Mouse (Mus musculus): ENCODE measurements around the gene Ccdc73. TPM values are rescaled to one million over a fixed set of nuclear protein-coding genes. Genes with fewer than 3 reads are reported as not detected.
"Not testable (repeated sequence)": the region's sequence is repeated elsewhere in the genome, so short reads cannot be mapped to it uniquely, and the experiment has no call there.

Ccdc73 gene
- polyA plus RNA-seq, 1 experiment from 2014 or later, result 5.3 TPM

- H3K4me3 ChIP-seq (replicated peaks; ENCODE audit: low read length), result peak within 1 kb of the TSS; percentile 88
- peaks cover 3% of the 10 kb centered on the region; the same call in 1 of the 2 replicates for H3K4me1 ChIP-seq (ENCODE audit: control insufficient read depth, insufficient read depth, low read length)
- peak within 1 kb of the TSS; percentile 69 for H3K4me2 ChIP-seq (ENCODE audit: low read depth, low read length)
- peak within 1 kb of the TSS; percentile 66 for H3K27ac ChIP-seq (ENCODE audit: low read length)
- peaks cover 14% of the 10 kb centered on the region; the same call in 1 of the 2 replicates for H3K36me3 ChIP-seq (ENCODE audit: control insufficient read depth, insufficient read depth, low read length)
- H3K27me3 ChIP-seq (ENCODE audit: control insufficient read depth, insufficient read depth, low read length), result no peaks in the 10 kb centered on the region
- no peaks in the 10 kb centered on the region for H3K9me3 ChIP-seq (replicated peaks; ENCODE audit: control insufficient read depth, low read length)
- WGBS, result 0% methylated on average over 25 of the region's 25 CpGs
- H3K9ac ChIP-seq (ENCODE audit: low read length), result peak within 1 kb of the TSS; percentile 95
- ATAC-seq (ENCODE audit: insufficient read depth, low FRiP score), result peak; percentile 100
These were observed 149.3 kb downstream of the Ccdc73 start, which contains the start of gene Eif3m for GRCm38 (mm10) chr2:105016967-105017287. Gene Eif3m (minus strand): TSS chr2:105017080.

- no peak for ATAC-seq (ENCODE audit: insufficient read depth, low FRiP score)
- H3K9ac ChIP-seq (ENCODE audit: low read length), result no peak overlapping the region
- peak overlapping the region; percentile 62 for H3K4me2 ChIP-seq (ENCODE audit: low read depth, low read length)
- no peaks in the 10 kb centered on the region for H3K9me3 ChIP-seq (replicated peaks; ENCODE audit: control insufficient read depth, low read length)
- H3K27ac ChIP-seq (ENCODE audit: low read length), result no peak overlapping the region
- no peak overlapping the region for H3K4me3 ChIP-seq (replicated peaks; ENCODE audit: low read length)
- no peaks in the 10 kb centered on the region for H3K27me3 ChIP-seq (ENCODE audit: control insufficient read depth, insufficient read depth, low read length)
- H3K4me1 ChIP-seq (ENCODE audit: control insufficient read depth, insufficient read depth, low read length), result peaks cover 3% of the 10 kb centered on the region; the same call in 1 of the 2 replicates
- 93% methylated on average over 3 of the region's 3 CpGs for WGBS
- H3K36me3 ChIP-seq (ENCODE audit: control insufficient read depth, insufficient read depth, low read length), result peaks cover 5% of the 10 kb centered on the region; the same call in 1 of the 2 replicates
These were observed 150.2 kb downstream of the Ccdc73 start for GRCm38 (mm10) chr2:105017802-105018201.

- H3K4me3 ChIP-seq (replicated peaks; ENCODE audit: low read length), result no peak overlapping the region
- 90% methylated on average over 1 of the region's 1 CpGs for WGBS
- H3K27me3 ChIP-seq (ENCODE audit: control insufficient read depth, insufficient read depth, low read length), result no peaks in the 10 kb centered on the region
- no peak overlapping the region for H3K27ac ChIP-seq (ENCODE audit: low read length)
- H3K9me3 ChIP-seq (replicated peaks; ENCODE audit: control insufficient read depth, low read length), result no peaks in the 10 kb centered on the region
- no peaks in the 10 kb centered on the region for H3K36me3 ChIP-seq (ENCODE audit: control insufficient read depth, insufficient read depth, low read length)
- no peak overlapping the region for H3K4me2 ChIP-seq (ENCODE audit: low read depth, low read length)
- H3K4me1 ChIP-seq (ENCODE audit: control insufficient read depth, insufficient read depth, low read length), result peaks cover 3% of the 10 kb centered on the region; the same call in 1 of the 2 replicates
- ATAC-seq (ENCODE audit: insufficient read depth, low FRiP score), result no peak
- H3K9ac ChIP-seq (ENCODE audit: low read length), result no peak overlapping the region
These were observed 151.9 kb downstream of the Ccdc73 start for GRCm38 (mm10) chr2:105019457-105019856.

GRCm38 (mm10) chr2:105021256-105021655 lies 153.7 kb downstream of the Ccdc73 start:
- ATAC-seq (ENCODE audit: insufficient read depth, low FRiP score), result no peak
- no peaks in the 10 kb centered on the region for H3K9me3 ChIP-seq (replicated peaks; ENCODE audit: control insufficient read depth, low read length)
- no peak overlapping the region for H3K9ac ChIP-seq (ENCODE audit: low read length)
- no peaks in the 10 kb centered on the region for H3K36me3 ChIP-seq (ENCODE audit: control insufficient read depth, insufficient read depth, low read length)
- H3K4me3 ChIP-seq (replicated peaks; ENCODE audit: low read length), result no peak overlapping the region
- no peak overlapping the region for H3K4me2 ChIP-seq (ENCODE audit: low read depth, low read length)
- 69% methylated on average over 12 of the region's 12 CpGs for WGBS
- no peaks in the 10 kb centered on the region for H3K27me3 ChIP-seq (ENCODE audit: control insufficient read depth, insufficient read depth, low read length)
- H3K27ac ChIP-seq (ENCODE audit: low read length), result no peak overlapping the region
- no peaks in the 10 kb centered on the region for H3K4me1 ChIP-seq (ENCODE audit: control insufficient read depth, insufficient read depth, low read length)

- Histone ChIP-seq H3K27ac (ENCODE audit: low read length) (no peak overlapping the region), H3K4me1 (ENCODE audit: control insufficient read depth, insufficient read depth, low read length) (no peaks in the 10 kb centered on the region), H3K4me3 (replicated peaks; ENCODE audit: low read length) (no peak overlapping the region), H3K9me3 (replicated peaks; ENCODE audit: control insufficient read depth, low read length) (no peaks in the 10 kb centered on the region), H3K27me3 (ENCODE audit: control insufficient read depth, insufficient read depth, low read length) (no peaks in the 10 kb centered on the region), H3K36me3 (ENCODE audit: control insufficient read depth, insufficient read depth, low read length) (no peaks in the 10 kb centered on the region), H3K9ac (ENCODE audit: low read length) (no peak overlapping the region), H3K4me2 (ENCODE audit: low read depth, low read length) (no peak overlapping the region)
- WGBS, result 82% methylated on average over 2 of the region's 2 CpGs
- ATAC-seq (ENCODE audit: insufficient read depth, low FRiP score), result no peak
These were observed 154.2 kb downstream of the Ccdc73 start for GRCm38 (mm10) chr2:105021836-105022235.

- Histone ChIP-seq H3K9ac (ENCODE audit: low read length) (no peak overlapping the region), H3K4me3 (replicated peaks; ENCODE audit: low read length) (no peak overlapping the region), H3K9me3 (replicated peaks; ENCODE audit: control insufficient read depth, low read length) (no peaks in the 10 kb centered on the region), H3K27ac (ENCODE audit: low read length) (no peak overlapping the region), H3K27me3 (ENCODE audit: control insufficient read depth, insufficient read depth, low read length) (no peaks in the 10 kb centered on the region), H3K4me2 (ENCODE audit: low read depth, low read length) (no peak overlapping the region), H3K4me1 (ENCODE audit: control insufficient read depth, insufficient read depth, low read length) (no peaks in the 10 kb centered on the region), H3K36me3 (ENCODE audit: control insufficient read depth, insufficient read depth, low read length) (no peaks in the 10 kb centered on the region)
- 71% methylated on average over 6 of the region's 6 CpGs for WGBS
- ATAC-seq (ENCODE audit: insufficient read depth, low FRiP score), result no peak
These were observed 155.5 kb downstream of the Ccdc73 start for GRCm38 (mm10) chr2:105023031-105023615.

- no peaks in the 10 kb centered on the region for H3K4me1 ChIP-seq (ENCODE audit: control insufficient read depth, insufficient read depth, low read length)
- no peak overlapping the region for H3K4me2 ChIP-seq (ENCODE audit: low read depth, low read length)
- no peak overlapping the region for H3K4me3 ChIP-seq (replicated peaks; ENCODE audit: low read length)
- no peaks in the 10 kb centered on the region for H3K27me3 ChIP-seq (ENCODE audit: control insufficient read depth, insufficient read depth, low read length)
- ATAC-seq (ENCODE audit: insufficient read depth, low FRiP score), result no peak
- H3K9ac ChIP-seq (ENCODE audit: low read length), result no peak overlapping the region
- H3K27ac ChIP-seq (ENCODE audit: low read length), result no peak overlapping the region
- no peaks in the 10 kb centered on the region for H3K36me3 ChIP-seq (ENCODE audit: control insufficient read depth, insufficient read depth, low read length)
- WGBS, result 65% methylated on average over 4 of the region's 4 CpGs
- no peaks in the 10 kb centered on the region for H3K9me3 ChIP-seq (replicated peaks; ENCODE audit: control insufficient read depth, low read length)
These were observed 156.2 kb downstream of the Ccdc73 start for GRCm38 (mm10) chr2:105023815-105024214.

GRCm38 (mm10) chr2:105025610-105026009 lies 158.0 kb downstream of the Ccdc73 start:
- H3K27me3 ChIP-seq (ENCODE audit: control insufficient read depth, insufficient read depth, low read length); H3K9me3 ChIP-seq (replicated peaks; ENCODE audit: control insufficient read depth, low read length); H3K27ac ChIP-seq (ENCODE audit: low read length); H3K36me3 ChIP-seq (ENCODE audit: control insufficient read depth, insufficient read depth, low read length); H3K4me1 ChIP-seq (ENCODE audit: control insufficient read depth, insufficient read depth, low read length); ATAC-seq (ENCODE audit: insufficient read depth, low FRiP score); H3K9ac ChIP-seq (ENCODE audit: low read length); H3K4me2 ChIP-seq (ENCODE audit: low read depth, low read length); H3K4me3 ChIP-seq (replicated peaks; ENCODE audit: low read length): not testable (repeated sequence)
- 75% methylated on average over 10 of the region's 12 CpGs for WGBS

- Histone ChIP-seq H3K4me2 (ENCODE audit: low read depth, low read length) (no peak overlapping the region), H3K9me3 (replicated peaks; ENCODE audit: control insufficient read depth, low read length) (no peaks in the 10 kb centered on the region), H3K4me1 (ENCODE audit: control insufficient read depth, insufficient read depth, low read length) (no peaks in the 10 kb centered on the region), H3K27me3 (ENCODE audit: control insufficient read depth, insufficient read depth, low read length) (no peaks in the 10 kb centered on the region), H3K27ac (ENCODE audit: low read length) (no peak overlapping the region), H3K4me3 (replicated peaks; ENCODE audit: low read length) (no peak overlapping the region), H3K36me3 (ENCODE audit: control insufficient read depth, insufficient read depth, low read length) (no peaks in the 10 kb centered on the region), H3K9ac (ENCODE audit: low read length) (no peak overlapping the region)
- no peak for ATAC-seq (ENCODE audit: insufficient read depth, low FRiP score)
- 59% methylated on average over 22 of the region's 22 CpGs for WGBS
These were observed 159.5 kb downstream of the Ccdc73 start for GRCm38 (mm10) chr2:105026950-105027695.

All from stomach, embryonic 16.5 days (tissue).